Mouse (Mus musculus) right cerebral cortex, adult 2 months (tissue): ENCODE data around the gene Dera.

ENCODE experiments used
- DNase-seq, 2 experiments: peaks; one replicate each; pipeline ENCODE4 v3.0.0; 2021 to 2022; ENCODE audit warnings: low spot score in 2 of 2

Gene Dera

GRCm38 (mm10) chr6:137806806-137807205 lies 52.5 kb downstream of the Dera start:
- DNase-seq, result no peak

DNA sequence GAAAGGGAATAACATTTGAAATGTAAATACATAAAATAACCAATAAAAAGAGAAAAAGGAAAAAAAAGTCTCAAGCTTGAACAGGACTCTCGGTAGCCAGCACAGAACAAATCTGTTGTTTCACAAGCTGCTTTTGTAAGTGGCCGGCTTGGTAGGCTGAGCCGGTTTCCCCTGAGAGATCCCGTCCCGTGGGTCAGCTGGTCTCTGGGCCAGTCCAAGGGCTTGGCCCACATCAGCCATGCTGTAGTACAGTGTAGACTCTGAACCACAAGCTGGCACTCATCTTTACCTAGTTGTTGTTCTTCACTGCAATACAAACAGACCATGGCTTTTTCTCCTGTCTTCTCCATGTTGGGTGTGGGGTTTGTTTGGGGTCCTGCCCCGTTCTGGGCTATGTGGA lies 53.0 kb downstream of the Dera start:
- no peak for DNase-seq

- no peak for DNase-seq
Observed at GRCm38 (mm10) chr6:137808706-137809105, 54.4 kb downstream of the Dera start.

GRCm38 (mm10) chr6:137810136-137810535 lies 55.8 kb downstream of the Dera start:
- DNase-seq, result no peak

DNA sequence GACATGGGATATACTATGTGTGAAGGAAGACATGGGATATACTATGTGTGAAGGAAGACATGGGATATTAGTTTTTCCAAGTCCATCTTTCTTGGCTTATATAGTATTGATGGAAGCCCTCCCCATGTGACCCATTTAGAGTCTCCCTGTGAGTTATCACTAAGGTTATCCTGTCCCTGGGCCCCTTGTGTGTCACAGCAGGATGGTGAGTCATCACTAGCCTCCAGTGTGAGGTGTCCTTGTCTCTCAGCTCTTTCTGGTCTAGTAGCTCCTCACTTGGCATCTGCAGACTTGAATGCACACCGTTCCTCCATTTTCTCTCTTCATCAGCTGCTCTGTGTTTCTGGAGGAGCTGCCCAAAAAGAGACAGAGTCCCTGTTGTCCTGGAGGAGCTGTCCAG lies 59.7 kb downstream of the Dera start:
- no peak for DNase-seq

DNA sequence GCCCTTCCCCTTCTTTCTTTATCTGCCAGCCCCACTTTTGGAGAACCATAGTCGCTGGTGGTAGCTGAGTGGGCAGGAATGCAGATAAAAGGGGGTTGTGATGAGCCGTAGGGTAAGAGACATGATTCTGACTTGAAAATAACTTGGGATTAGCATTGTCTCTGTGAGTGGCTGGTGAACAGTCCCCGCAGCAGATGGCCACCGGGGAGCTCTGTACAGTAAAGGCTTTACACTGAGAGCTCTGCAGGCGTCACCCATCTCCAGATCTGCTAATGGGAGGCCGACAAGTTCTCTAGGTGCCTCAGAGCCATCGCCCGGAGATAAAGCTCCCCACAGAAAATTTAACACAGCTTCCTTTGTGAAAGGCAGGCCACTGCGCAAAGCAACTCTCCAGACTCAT lies 62.2 kb downstream of the Dera start:
- peak; percentile 29 to 36 for DNase-seq

- DNase-seq, result no peak
Observed at GRCm38 (mm10) chr6:137822550-137822949, 68.2 kb downstream of the Dera start.

- DNase-seq, result no peak
Observed at GRCm38 (mm10) chr6:137824046-137825021, 70.0 kb downstream of the Dera start.

DNA sequence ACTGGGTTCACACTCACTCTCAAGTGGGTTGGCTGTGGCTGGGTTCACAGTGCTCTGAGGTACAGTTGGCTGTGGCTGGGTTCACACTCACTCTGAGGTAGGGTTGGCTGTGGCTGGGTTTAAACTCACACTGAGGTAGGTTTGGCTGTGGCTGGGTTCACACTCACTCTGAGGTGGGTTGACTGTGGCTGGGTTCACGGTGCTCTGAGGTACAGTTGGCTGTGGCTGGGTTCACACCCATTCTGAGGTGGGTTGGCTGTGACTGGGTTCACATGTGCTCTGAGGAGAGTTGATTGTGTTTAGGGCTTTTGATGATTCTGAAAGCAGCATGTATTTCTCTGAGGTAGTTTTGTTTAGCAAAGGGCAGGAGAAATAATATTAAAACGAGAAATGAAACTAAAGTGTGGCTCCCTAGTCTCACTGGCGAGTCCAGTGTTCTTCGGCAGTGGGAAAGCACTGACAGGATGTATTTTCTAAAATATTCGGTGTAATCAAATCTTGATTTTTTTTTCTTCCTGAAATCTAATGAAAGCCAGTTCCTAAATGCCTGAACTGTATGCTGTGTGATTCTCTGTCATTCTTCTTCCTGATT lies 70.8 kb downstream of the Dera start:
- DNase-seq, result no peak

DNA sequence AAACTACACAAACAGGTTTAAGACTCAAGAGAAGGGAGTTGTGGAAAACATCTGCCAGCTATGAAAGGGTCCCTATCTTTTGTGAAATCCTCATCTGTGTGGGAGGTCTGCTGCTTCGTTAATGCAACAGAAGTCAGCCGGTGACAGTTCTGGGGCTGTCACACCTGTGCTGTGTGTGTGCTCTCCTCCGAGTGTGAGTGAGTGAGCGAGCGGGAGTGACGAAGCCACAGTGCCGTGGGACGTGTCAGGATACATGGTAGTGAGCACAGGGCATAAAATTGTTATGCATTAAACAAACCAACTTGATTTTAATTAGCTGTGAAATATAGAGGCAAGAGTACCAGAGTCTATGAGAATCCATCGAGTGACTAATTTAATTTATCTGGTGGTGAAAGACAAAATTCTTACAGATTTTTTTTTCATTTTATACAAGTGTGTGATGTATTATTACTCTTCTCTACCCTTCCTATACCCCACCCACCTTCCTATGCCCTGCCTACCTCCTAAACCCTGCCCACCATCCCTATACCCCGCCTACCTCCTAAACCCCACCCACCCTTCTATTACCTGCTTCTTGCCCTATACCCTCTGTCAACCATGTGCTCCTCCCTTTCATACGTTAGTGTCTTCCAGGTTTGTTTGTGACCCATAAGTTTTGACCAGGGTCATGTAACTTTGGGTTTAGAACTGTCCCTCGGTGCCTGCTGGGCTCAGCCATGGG lies 74.9 kb downstream of the Dera start:
- DNase-seq, result no peak

DNA sequence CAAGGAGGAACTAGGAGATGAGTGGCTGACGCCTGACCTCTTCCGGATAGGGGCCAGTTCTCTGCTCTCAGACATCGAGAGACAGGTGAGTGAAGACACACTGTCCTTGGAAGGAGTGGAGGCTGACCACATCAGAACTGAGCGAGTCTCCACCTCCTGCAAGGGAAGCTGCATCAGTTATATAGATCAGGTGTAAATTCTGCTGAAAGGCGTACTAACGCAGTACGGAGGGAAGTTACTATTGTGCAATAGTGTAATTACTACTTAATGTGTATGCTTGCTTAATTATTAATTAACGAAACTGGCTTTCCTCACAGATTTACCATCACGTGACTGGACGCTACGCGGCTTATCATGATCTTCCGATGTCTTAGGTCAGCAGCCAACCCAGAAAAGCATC lies 82.5 kb downstream of the Dera start:
- DNase-seq, result no peak

DNA sequence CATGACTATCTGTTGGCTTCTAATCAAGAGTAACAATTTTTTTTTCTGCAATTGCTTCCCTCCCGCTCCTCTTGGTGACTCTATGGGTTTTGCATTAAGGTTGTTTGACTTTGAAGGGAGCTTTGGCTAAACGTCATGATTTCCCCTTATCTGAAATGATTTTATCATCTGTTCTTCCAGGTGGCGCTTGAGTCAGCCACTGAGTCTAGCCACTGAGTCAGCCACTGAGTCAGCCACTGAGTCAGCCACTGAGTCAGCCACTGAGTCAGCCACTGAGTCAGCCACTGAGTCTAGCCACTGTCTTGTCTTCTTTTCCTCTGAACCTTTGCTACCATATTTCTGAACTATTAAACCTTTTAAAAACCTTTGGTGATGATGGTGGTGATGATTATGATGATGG lies 89.0 kb downstream of the Dera start:
- peak; percentile 33 for DNase-seq

- DNase-seq, result no peak
Observed at GRCm38 (mm10) chr6:137857198-137858194, 103.2 kb downstream of the Dera start.

GRCm38 (mm10) chr6:137869903-137870580 lies 115.7 kb downstream of the Dera start:
- no peak for DNase-seq

GRCm38 (mm10) chr6:137870667-137871066 lies 116.3 kb downstream of the Dera start:
- peak; percentile 64 to 72 for DNase-seq

DNA sequence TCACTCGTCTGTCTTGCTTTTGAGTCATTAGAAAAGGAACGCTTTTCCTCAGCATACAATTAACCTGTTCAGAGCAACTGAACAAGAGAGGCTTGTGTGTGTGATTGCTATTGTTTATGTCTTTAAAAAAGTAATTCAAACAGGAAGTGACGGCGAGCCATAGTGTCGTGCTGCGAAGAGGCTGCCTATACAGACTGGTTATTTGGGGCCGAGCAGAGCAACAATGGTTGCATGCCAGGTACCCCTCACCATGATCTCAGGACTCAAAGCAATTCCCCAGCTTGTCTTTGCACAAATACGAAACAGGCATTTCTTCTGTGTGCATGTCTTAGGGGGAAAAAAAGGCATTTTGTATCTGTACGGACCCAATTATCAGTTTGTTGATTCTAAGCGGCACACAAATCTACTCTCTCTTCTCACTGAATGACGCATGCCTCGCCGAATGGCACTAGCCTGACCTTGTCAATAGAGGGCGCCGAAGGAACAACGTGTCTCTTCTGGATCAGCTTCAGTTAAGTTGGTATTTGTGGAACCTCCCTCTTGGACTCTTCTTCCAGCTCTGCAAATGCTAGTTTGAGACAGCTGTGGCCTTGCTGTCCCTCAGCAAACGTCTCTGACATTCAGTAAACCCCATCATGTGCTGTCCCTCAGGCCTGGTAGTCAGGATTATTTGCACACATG lies 117.8 kb downstream of the Dera start:
- peak; percentile 79 to 82 for DNase-seq

DNA sequence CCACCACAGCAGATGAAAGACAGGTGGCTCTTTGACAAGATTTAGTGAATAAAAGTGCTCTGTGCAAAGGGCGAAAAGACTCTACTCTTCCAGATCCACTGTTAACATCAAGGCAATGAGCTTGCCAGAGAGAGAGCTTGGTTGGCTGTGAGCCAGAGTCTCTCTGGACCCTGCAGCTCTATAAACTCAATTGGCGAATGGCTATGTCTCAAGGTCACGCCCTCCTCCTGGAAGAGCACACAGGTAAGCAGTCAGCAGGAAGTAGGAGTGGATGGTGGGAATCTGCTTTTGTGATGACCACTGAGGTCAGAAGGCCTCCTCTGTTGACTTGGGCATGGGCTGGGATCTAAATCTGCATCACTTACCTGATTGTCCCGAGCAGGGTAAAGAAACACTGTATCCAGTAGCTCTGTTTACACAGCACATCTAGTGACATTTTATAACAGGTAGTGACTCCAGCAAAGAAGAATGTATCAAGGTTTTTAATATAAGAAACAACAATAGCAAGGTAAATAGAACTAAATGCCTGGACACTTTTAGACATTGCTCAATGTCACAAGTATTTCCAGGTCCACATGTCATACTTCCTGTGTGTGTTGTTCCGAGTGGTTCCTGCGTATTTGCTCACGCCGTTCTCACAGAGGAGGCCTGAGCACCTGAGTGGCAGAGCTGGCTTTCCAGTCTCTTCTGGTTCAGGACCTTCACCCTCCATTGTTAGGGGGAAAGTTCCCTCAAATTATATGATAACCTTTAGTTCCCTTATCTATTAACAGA lies 120.3 kb downstream of the Dera start:
- DNase-seq, result no peak

DNA sequence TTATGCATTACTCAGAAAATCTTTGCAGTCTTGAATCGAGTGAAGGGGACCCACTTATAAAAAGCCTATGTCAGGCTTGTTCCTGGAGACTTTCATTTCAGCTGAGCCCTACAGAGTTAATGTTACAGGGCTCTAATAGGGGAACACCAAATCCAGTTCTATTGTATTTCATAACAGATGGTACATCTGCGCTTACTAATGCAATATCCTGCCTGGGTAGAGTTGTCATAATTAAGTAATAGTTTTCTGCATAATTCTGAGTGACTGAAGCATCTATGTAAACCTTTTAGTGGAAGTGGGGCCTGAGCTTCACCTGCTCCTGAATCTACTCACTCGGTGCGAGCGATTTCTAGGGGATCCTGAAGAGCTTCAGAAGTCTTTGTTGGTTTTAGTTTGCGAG lies 131.3 kb downstream of the Dera start:
- no peak for DNase-seq
